Mouse (Mus musculus): Measurements from ENCODE around the gene Ncapg2. TPM values are rescaled to one million over a fixed set of nuclear protein-coding genes. Genes with fewer than 3 reads are reported as not detected.

Gene Ncapg2
- polyA plus RNA-seq, 1 experiment from 2014 or later, result 42.9 TPM

DNA sequence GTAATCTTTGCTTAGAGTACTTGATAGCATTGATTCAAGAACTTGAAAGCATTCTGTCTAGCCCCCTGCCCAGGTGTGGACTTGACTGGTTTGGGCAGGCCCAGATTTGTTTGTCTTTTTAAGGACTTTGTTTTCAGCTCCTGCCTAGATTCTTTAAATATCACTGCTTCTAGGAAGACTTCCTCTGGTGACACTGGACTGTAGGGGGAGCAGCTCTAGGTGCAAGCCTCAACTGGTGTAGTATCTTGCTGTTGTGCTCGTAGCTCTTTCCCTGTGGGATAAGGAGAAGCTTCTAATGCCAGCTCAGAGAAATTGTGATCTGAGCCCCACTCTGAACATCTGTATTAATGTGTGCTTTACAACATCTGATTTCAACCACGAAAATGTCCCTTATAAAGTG lies 10.9 kb upstream of the Ncapg2 start:
- Histone ChIP-seq H3K4me2 (ENCODE audit: low read depth, low read length) (no peak overlapping the region), H3K9me3 (replicated peaks; ENCODE audit: control insufficient read depth, low read length) (no peaks in the 10 kb centered on the region), H3K27ac (ENCODE audit: low read length) (no peak overlapping the region), H3K4me3 (ENCODE audit: low read depth, low read length) (no peak overlapping the region), H3K36me3 (ENCODE audit: control insufficient read depth, insufficient read depth) (no peaks in the 10 kb centered on the region), H3K4me1 (ENCODE audit: control insufficient read depth, low read depth, low read length) (no peaks in the 10 kb centered on the region), H3K27me3 (ENCODE audit: control insufficient read depth, insufficient read depth, low read depth, low read length) (no peaks in the 10 kb centered on the region), H3K9ac (ENCODE audit: low read depth, low read length) (no peak overlapping the region)
- no peak for ATAC-seq (ENCODE audit: low read depth)
- WGBS (ENCODE audit: insufficient replicate concordance), result 51% methylated on average over 2 of the region's 2 CpGs

DNA sequence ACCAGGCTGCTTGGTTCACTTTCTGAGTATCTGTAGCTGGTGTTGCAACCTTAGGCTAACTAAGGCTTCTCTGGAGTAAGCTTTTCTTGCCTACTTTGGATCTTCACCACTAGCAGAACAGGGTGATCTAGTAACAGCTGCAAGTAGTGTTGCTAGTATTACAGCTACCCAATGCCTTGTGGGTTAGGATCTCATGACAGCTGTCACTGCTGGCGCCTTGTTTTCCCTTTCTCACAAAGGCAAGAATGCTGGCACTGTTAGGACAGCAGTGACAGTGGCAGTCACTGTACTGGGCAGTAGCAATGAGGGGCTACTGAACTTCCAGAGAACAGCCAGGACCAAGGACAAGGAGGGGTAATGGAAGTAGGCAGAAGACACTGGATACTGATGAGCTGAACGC lies 9.9 kb upstream of the Ncapg2 start:
- Histone ChIP-seq H3K36me3 (ENCODE audit: control insufficient read depth, insufficient read depth) (no peaks in the 10 kb centered on the region), H3K4me2 (ENCODE audit: low read depth, low read length) (no peak overlapping the region), H3K27me3 (ENCODE audit: control insufficient read depth, insufficient read depth, low read depth, low read length) (no peaks in the 10 kb centered on the region), H3K27ac (ENCODE audit: low read length) (no peak overlapping the region), H3K9me3 (replicated peaks; ENCODE audit: control insufficient read depth, low read length) (no peaks in the 10 kb centered on the region), H3K4me1 (ENCODE audit: control insufficient read depth, low read depth, low read length) (no peaks in the 10 kb centered on the region), H3K4me3 (ENCODE audit: low read depth, low read length) (no peak overlapping the region), H3K9ac (ENCODE audit: low read depth, low read length) (no peak overlapping the region)
- no peak for ATAC-seq (ENCODE audit: low read depth)
- 73% methylated on average over 2 of the region's 2 CpGs for WGBS (ENCODE audit: insufficient replicate concordance)

DNA sequence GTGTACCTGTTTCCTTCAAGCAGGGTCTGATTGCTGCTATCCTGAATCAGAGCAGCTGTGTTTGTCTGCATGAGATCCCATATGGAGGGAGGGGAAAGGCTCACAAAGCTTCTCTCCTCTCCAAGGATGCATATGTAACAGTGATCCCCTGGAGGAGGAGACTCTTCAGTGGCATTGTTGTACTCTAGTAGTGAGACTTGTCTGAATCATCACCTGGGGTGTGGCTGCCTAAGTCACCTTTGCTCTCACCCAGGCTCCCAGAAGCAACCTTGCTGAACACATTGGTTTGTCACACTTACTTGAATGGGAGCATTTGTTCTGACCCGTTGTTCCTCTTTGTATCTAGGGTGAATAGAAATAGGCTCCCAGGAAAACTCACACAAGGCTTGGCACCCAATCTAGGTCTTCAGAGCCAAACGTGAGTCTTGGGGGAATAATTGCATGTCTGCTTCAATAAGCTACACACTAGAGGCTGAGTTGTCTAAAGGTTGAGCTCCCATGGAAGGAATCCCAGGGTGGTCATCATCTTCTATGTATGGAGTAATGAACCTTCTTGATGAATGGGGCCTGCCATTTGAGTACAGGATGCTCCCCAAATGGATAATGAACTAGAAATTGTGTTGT lies 9.0 kb upstream of the Ncapg2 start:
- no peak for ATAC-seq (ENCODE audit: low read depth)
- Histone ChIP-seq H3K4me3 (ENCODE audit: low read depth, low read length) (no peak overlapping the region), H3K9me3 (replicated peaks; ENCODE audit: control insufficient read depth, low read length) (no peaks in the 10 kb centered on the region), H3K4me2 (ENCODE audit: low read depth, low read length) (no peak overlapping the region), H3K36me3 (ENCODE audit: control insufficient read depth, insufficient read depth) (no peaks in the 10 kb centered on the region), H3K27ac (ENCODE audit: low read length) (no peak overlapping the region), H3K4me1 (ENCODE audit: control insufficient read depth, low read depth, low read length) (no peaks in the 10 kb centered on the region), H3K27me3 (ENCODE audit: control insufficient read depth, insufficient read depth, low read depth, low read length) (no peaks in the 10 kb centered on the region), H3K9ac (ENCODE audit: low read depth, low read length) (no peak overlapping the region)
- 50% methylated on average over 2 of the region's 2 CpGs for WGBS (ENCODE audit: insufficient replicate concordance)

DNA sequence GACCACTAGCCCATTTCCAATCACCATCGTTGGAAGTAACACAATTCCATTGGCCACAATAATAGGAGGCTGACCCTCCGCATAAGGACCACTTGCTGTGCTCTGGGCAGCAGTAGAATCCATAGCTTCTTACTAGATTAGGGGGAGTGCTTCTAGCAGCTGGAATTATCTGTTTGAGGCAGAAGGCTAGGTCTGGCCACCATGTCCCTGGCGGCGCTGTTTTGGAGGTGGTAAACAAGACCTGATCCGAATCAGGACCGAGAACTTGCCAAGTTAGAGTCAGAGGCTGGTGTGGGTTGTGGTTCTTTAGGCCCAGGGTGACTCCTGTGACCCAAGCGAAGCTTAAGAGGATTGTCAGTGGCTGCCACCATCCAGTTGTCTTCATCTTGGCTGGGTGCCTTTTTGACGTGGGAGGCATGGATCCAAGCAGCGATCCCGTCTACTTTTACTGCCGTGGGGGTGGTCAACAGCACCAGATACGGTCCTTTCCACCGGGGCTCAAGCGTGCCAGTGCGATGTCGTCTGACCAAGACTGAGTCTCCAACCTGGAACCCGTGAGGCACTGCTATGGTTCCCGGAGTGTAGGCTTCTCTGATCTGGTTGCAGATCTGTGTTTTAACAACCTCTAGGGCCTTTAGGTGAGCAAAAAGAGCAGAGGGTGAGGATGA lies 1.1 kb upstream of the Ncapg2 start:
- peak overlapping the region; percentile 99 for H3K4me3 ChIP-seq (ENCODE audit: low read depth, low read length)
- peak overlapping the region; percentile 78 for H3K4me2 ChIP-seq (ENCODE audit: low read depth, low read length)
- no peaks in the 10 kb centered on the region for H3K27me3 ChIP-seq (ENCODE audit: control insufficient read depth, insufficient read depth, low read depth, low read length)
- H3K9me3 ChIP-seq (replicated peaks; ENCODE audit: control insufficient read depth, low read length), result no peaks in the 10 kb centered on the region; the same call in 1 of the 2 replicates
- H3K36me3 ChIP-seq (ENCODE audit: control insufficient read depth, insufficient read depth), result peaks cover 22% of the 10 kb centered on the region
- peak overlapping the region; percentile 71 for H3K27ac ChIP-seq (ENCODE audit: low read length)
- no peak for ATAC-seq (ENCODE audit: low read depth)
- peaks cover 21% of the 10 kb centered on the region for H3K4me1 ChIP-seq (ENCODE audit: control insufficient read depth, low read depth, low read length)
- peak overlapping the region; percentile 75 for H3K9ac ChIP-seq (ENCODE audit: low read depth, low read length)
- 84% methylated on average over 18 of the region's 18 CpGs for WGBS (ENCODE audit: insufficient replicate concordance)

DNA sequence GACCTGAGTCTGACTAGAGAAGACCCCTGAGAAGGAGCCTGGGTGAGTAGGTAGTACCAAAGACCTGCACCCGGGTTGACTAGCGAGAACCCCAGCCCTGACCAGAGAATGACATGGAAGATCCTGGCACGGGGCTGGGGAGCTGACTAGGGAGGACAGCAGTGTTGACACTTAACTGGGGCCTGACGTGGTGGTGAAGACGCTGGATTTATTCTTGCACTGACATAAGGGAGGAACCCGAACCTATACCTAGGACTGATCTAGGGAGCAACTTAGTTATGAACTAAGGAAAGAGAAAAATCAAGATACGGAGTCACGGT lies 594 bp downstream of the Ncapg2 start:
- H3K4me1 ChIP-seq (ENCODE audit: control insufficient read depth, low read depth, low read length), result peaks cover 21% of the 10 kb centered on the region
- H3K27ac ChIP-seq (ENCODE audit: low read length), result peak overlapping the region; percentile 85
- peak overlapping the region; percentile 78 for H3K4me2 ChIP-seq (ENCODE audit: low read depth, low read length)
- no peaks in the 10 kb centered on the region; the same call in 1 of the 2 replicates for H3K9me3 ChIP-seq (replicated peaks; ENCODE audit: control insufficient read depth, low read length)
- H3K36me3 ChIP-seq (ENCODE audit: control insufficient read depth, insufficient read depth), result peaks cover 35% of the 10 kb centered on the region
- H3K4me3 ChIP-seq (ENCODE audit: low read depth, low read length), result peak overlapping the region; percentile 99
- H3K27me3 ChIP-seq (ENCODE audit: control insufficient read depth, insufficient read depth, low read depth, low read length), result no peaks in the 10 kb centered on the region
- WGBS (ENCODE audit: insufficient replicate concordance), result 7% methylated on average over 8 of the region's 8 CpGs
- peak overlapping the region; percentile 97 for H3K9ac ChIP-seq (ENCODE audit: low read depth, low read length)
- ATAC-seq (ENCODE audit: low read depth), result peak; percentile 12

DNA sequence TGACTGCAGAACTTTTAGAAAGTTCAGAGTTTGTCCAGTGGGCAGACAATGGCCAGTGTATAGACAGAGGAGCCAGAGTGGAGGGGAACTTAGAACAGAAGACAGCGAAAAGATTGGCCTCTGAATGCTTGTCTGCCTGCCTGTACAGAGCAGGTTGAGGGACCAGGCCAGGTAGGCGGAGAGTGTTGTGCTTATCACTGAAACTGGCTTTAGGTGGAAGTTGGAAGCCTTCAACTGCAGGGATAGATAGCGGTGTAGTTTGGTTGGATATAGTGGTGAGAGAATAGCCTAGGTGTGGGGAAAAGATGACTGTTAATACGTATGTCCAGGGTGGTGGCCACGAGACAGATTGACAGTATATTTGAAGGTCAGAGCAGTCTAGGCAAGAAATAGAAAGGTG lies 2.7 kb downstream of the Ncapg2 start:
- Histone ChIP-seq H3K9me3 (replicated peaks; ENCODE audit: control insufficient read depth, low read length) (no peaks in the 10 kb centered on the region; the same call in 1 of the 2 replicates), H3K27ac (ENCODE audit: low read length) (no peak overlapping the region), H3K4me1 (ENCODE audit: control insufficient read depth, low read depth, low read length) (peaks cover 21% of the 10 kb centered on the region), H3K9ac (ENCODE audit: low read depth, low read length) (0 out of 2 replicates have a peak overlapping the region, but pooled peaks have one; percentile 28), H3K27me3 (ENCODE audit: control insufficient read depth, insufficient read depth, low read depth, low read length) (no peaks in the 10 kb centered on the region), H3K36me3 (ENCODE audit: control insufficient read depth, insufficient read depth) (peaks cover 46% of the 10 kb centered on the region), H3K4me3 (ENCODE audit: low read depth, low read length) (peak overlapping the region; percentile 38), H3K4me2 (ENCODE audit: low read depth, low read length) (peak overlapping the region; percentile 40)
- WGBS (ENCODE audit: insufficient replicate concordance), result 41% methylated on average over 5 of the region's 5 CpGs
- no peak for ATAC-seq (ENCODE audit: low read depth)

DNA sequence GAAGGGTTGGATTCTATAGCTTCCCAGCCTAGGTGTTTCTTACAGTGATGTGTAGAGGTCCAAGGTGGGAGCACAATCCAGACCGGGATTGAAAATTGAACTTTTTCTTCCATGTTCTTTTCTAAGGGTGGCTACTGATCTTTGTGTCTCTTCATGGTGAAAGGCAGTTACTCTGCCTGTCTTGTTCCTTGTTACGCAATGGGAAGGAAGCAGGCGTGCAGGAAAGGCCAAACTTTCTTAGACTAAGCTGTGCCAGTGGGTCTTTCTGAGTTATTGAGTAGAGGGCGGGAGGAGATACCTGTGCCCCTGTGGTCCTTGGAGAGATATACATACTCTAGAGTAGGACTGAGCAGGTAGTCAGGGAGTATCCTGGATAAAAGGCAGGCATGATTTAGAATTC lies 9.7 kb downstream of the Ncapg2 start:
- Histone ChIP-seq H3K9ac (ENCODE audit: low read depth, low read length) (no peak overlapping the region), H3K4me1 (ENCODE audit: control insufficient read depth, low read depth, low read length) (no peaks in the 10 kb centered on the region), H3K4me2 (ENCODE audit: low read depth, low read length) (no peak overlapping the region), H3K27ac (ENCODE audit: low read length) (no peak overlapping the region), H3K27me3 (ENCODE audit: control insufficient read depth, insufficient read depth, low read depth, low read length) (no peaks in the 10 kb centered on the region), H3K36me3 (ENCODE audit: control insufficient read depth, insufficient read depth) (peaks cover 68% of the 10 kb centered on the region), H3K9me3 (replicated peaks; ENCODE audit: control insufficient read depth, low read length) (no peaks in the 10 kb centered on the region), H3K4me3 (ENCODE audit: low read depth, low read length) (no peak overlapping the region)
- WGBS (ENCODE audit: insufficient replicate concordance), result 94% methylated on average over 4 of the region's 4 CpGs
- no peak for ATAC-seq (ENCODE audit: low read depth)

DNA sequence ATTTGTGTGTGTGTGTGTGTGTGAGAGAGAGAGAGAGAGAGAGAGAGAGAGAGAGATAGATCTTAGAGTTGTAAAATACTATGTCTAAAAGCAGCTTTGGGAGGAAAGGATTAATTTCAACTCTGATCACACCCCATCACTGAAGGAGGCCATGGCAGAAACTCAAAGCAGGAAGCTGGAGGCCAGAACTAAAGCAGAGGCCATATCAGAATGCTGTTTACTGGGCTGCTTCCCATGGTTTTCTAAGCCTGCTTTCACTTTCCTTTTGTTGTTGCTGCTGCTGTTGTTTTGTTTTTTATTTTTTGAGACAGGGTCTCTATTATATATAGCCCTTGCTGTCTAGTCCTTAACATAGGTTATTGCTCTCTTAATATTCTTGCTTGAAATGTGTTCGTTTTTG lies 11.3 kb downstream of the Ncapg2 start:
- Histone ChIP-seq H3K27ac (ENCODE audit: low read length) (no peak overlapping the region), H3K9ac (ENCODE audit: low read depth, low read length) (no peak overlapping the region), H3K9me3 (replicated peaks; ENCODE audit: control insufficient read depth, low read length) (no peaks in the 10 kb centered on the region), H3K4me3 (ENCODE audit: low read depth, low read length) (no peak overlapping the region), H3K27me3 (ENCODE audit: control insufficient read depth, insufficient read depth, low read depth, low read length) (no peaks in the 10 kb centered on the region), H3K4me2 (ENCODE audit: low read depth, low read length) (no peak overlapping the region), H3K4me1 (ENCODE audit: control insufficient read depth, low read depth, low read length) (no peaks in the 10 kb centered on the region), H3K36me3 (ENCODE audit: control insufficient read depth, insufficient read depth) (peaks cover 63% of the 10 kb centered on the region)
- ATAC-seq (ENCODE audit: low read depth), result no peak
- WGBS (ENCODE audit: insufficient replicate concordance), result 81% methylated on average over 1 of the region's 1 CpGs

DNA sequence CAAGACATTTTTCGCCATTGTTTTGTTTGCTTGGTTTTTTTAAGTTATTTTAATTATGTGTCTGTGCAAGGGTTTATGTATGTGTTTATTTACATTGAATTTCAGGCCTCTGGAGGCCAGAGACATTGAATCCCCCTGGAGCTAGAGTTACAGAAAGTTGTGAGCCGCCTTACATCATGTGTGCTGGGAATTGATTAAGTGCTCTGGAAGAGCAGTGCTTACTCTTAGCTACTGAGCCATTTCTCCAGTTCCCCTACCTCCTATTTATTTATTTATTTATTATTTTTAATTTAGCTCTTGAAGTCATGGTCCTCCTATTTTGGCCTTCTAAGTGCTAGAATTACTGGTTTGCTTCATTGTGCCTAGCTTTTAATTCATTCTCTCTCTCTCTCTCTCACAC lies 16.5 kb downstream of the Ncapg2 start:
- Histone ChIP-seq H3K4me3 (ENCODE audit: low read depth, low read length) (no peak overlapping the region), H3K36me3 (ENCODE audit: control insufficient read depth, insufficient read depth) (peaks cover 76% of the 10 kb centered on the region), H3K4me1 (ENCODE audit: control insufficient read depth, low read depth, low read length) (no peaks in the 10 kb centered on the region), H3K27ac (ENCODE audit: low read length) (no peak overlapping the region), H3K4me2 (ENCODE audit: low read depth, low read length) (no peak overlapping the region), H3K9ac (ENCODE audit: low read depth, low read length) (no peak overlapping the region), H3K9me3 (replicated peaks; ENCODE audit: control insufficient read depth, low read length) (no peaks in the 10 kb centered on the region), H3K27me3 (ENCODE audit: control insufficient read depth, insufficient read depth, low read depth, low read length) (no peaks in the 10 kb centered on the region)
- ATAC-seq (ENCODE audit: low read depth), result no peak
- WGBS (ENCODE audit: insufficient replicate concordance), result 86% methylated on average over 2 of the region's 2 CpGs
